Mouse (Mus musculus): ENCODE measurements at regions not wholly inside any gene's neighbourhood (a gene's known extent, or its start where the extent isn't known, plus 50 kb on each side); places are given as distances from the start of the nearest gene placed in this dataset.

DNA sequence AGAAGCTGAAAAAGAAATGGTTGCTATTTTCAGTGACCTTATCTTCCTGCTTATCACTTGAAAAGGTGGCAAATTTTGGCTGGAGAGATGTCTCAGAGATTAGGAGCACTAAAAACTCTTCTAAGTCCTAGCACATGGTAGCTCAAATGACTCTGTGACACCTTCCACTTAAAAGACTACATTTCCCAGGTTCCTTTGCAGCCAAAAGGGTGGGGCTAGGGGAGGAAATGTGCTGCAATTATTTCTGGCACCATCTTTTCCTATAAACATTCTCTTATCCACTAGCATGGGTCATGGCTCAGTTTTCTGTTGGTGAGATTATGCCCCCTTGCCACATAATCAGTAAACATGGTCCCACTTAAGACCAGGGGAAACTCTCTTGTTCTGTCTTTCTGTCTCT lies 277.0 kb upstream of the Far2 start:
- no peak for TF ChIP-seq EP300 (IDR thresholded peaks at IDR 0.05; ENCODE audit: low read depth)
- no peak for TF ChIP-seq CTCF (IDR thresholded peaks at IDR 0.05; ENCODE audit: low read depth)

Measured in liver, embryonic 14.5 days (tissue).